Mouse (Mus musculus) stomach, postnatal 0 days (tissue): ENCODE measurements around the gene Psmd1.

ENCODE experiments used
- CTCF ChIP-seq: IDR thresholded peaks from 2 replicates; pipeline ENCODE4 v1.5.1; 2016; ENCODE audit warnings: antibody characterized with exemption, low read depth, mild to moderate bottlenecking, moderate library complexity
- EP300 ChIP-seq: optimal IDR thresholded peaks from 2 replicates; pipeline ENCODE3; 2016; ENCODE audit warnings: antibody characterized with exemption

- TF ChIP-seq CTCF (no peak), EP300 (no peak)
These were observed 12.4 kb downstream of the Psmd1 start for GRCm38 (mm10) chr1:86076565-86076964.
